Mouse (Mus musculus) megakaryocyte, embryonic 14.5 days (primary cell): ENCODE results near the gene Itih3.

Experiments used
- FLI1 ChIP-seq: IDR thresholded peaks from 2 replicates; pipeline ENCODE4 v1.6.1; 2012; ENCODE audit warnings: low read length, inconsistent platforms, mixed read lengths
- GATA1 ChIP-seq: IDR thresholded peaks from 3 replicates; pipeline ENCODE4 v1.6.1; 2012; ENCODE audit warnings: mixed read lengths, low read length, inconsistent platforms, borderline replicate concordance

GRCm38 (mm10) chr14:30880251-30880650 is 43.3 kb downstream of the Itih3 start:
- TF ChIP-seq GATA1, result no peak
- TF ChIP-seq FLI1, result no peak
